Mouse (Mus musculus) kidney, postnatal 4 days (tissue): ENCODE measurements around the gene Dohh.

ENCODE experiments used
- DNase-seq, 2 experiments: peaks; one replicate each; pipeline ENCODE4 v3.0.0; 2021; ENCODE audit warnings: mixed read lengths in 2 of 2

The Dohh gene

GRCm38 (mm10) chr10:81431526-81432168 is 47.4 kb downstream of the Dohh start:
- peak; percentile 73 to 85 for DNase-seq

GRCm38 (mm10) chr10:81432169-81432867 is 48.1 kb downstream of the Dohh start:
- peak in 1 of 2 experiments; percentile 7 for DNase-seq

- DNase-seq, result peak; percentile 91 to 95
Observed at GRCm38 (mm10) chr10:81432868-81433262, 48.6 kb downstream of the Dohh start.

- peak; percentile 29 to 58 for DNase-seq
Observed at GRCm38 (mm10) chr10:81433541-81434289, 49.5 kb downstream of the Dohh start.

- peak; percentile 26 to 43 for DNase-seq
Observed at GRCm38 (mm10) chr10:81434361-81435263, 50.4 kb downstream of the Dohh start.

GRCm38 (mm10) chr10:81435436-81435835 is 51.2 kb downstream of the Dohh start:
- peak; percentile 76 to 84 for DNase-seq
